Mouse (Mus musculus): ENCODE data around the gene Gcnt3. TPM values are rescaled to one million over a fixed set of nuclear protein-coding genes. Genes with fewer than 3 reads are reported as not detected.

The Gcnt3 gene
- total RNA-seq, 2 experiments from 2014 or later: not detected

- no peak for TF ChIP-seq CTCF (IDR thresholded peaks at IDR 0.05)
- intact Hi-C loops (cut with DNase I): loop anchor here (10.0 kb wide), 1 partner anchor 365 kb away; no protein-coding TSS in a partner anchor
- DNase-seq: peak; percentile 98
- Histone ChIP-seq H3K27ac (peak within 1 kb of the TSS; percentile 99), H3K4me3 (peak within 1 kb of the TSS; percentile 100)
These were observed 48.4 kb downstream of the Gcnt3 start, which contains the start of gene Bnip2 for GRCm38 (mm10) chr9:69989303-69990121. Bnip2 (plus strand) TSS chr9:69989466.

DNA sequence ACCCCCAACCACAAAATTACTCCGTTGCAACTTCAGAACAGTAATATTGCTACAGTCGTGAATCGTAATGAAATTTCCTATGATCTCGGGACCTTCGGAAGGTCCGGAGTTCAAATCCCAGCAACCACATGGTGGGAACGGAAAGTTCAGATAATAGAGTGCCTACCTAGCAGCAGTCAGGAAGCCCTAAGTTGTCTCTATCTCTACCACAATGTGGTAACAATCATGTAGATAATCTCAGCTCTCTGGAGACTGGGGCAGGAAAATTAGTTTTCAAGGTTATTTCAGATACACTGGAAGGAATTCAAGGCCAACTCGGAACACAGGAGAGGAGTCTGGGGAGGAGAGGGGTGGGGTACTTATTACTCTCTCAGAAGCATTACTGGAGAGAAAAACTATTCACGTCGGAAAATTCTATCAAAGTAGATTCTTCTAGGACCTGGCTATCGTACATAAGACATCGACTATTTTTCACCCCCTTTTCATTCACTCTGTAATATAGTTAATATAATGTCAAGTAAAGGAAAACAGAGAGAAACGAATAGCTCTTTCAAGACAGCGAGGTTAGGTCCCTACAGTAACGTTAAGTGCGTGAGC lies 49.1 kb downstream of the Gcnt3 start:
- H3K27ac ChIP-seq: peak overlapping the region; percentile 99
- TF ChIP-seq CTCF (IDR thresholded peaks at IDR 0.05): no peak
- intact Hi-C loops (cut with DNase I): loop anchor here (1.0 to 10.0 kb wide), 2 partner anchors 40 to 364 kb away; no protein-coding TSS in a partner anchor
- DNase-seq: no peak
- H3K4me3 ChIP-seq: peak overlapping the region; percentile 100

DNA sequence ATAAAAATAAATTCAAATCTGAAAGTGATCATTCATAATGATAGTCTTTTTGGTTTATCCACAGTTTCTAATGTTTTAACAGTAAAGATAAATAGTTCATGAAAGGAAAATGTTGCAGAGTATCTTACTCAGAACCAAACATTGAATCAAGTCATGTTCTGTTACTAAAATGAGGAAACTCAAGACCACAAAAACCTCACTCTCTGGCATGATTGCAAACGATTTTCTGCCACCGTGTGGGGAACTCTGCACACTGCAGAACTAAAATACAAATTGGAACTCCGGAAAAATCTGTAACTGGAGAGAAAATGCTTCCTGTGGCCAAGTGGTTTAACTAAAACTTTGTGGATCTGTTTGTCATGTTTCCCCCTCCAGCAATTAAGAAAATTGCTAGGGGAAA lies 50.3 kb downstream of the Gcnt3 start:
- intact Hi-C loops (cut with DNase I): loop anchor here (10.0 kb wide), 1 partner anchor 363 kb away; no protein-coding TSS in a partner anchor
- Histone ChIP-seq H3K4me3 (no peak overlapping the region), H3K27ac (peak overlapping the region; percentile 28)
- peak; percentile 82 for TF ChIP-seq CTCF (IDR thresholded peaks at IDR 0.05)
- DNase-seq: peak; percentile 57

DNA sequence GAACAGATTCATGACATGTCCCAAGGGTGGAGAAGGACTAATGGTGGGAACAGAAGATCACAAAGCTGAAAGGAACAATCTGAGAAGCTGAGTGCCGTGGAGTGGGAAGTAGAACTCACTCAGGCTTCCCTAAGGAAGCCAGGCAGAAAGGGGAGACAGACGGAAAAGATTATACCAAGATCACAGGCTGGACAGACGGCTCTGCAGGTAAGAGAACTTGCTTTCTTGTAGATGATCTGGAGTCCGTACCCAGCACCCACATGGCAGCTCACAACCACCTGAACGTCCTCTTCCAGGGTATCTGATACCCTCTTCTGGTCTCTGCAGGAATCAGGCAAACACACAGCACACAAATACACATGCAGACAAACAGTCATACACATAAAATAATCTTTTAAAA lies 51.3 kb downstream of the Gcnt3 start:
- H3K27ac ChIP-seq: no peak overlapping the region
- no peak for TF ChIP-seq CTCF (IDR thresholded peaks at IDR 0.05)
- DNase-seq: no peak
- no peak overlapping the region for H3K4me3 ChIP-seq
- intact Hi-C loops (cut with DNase I): loop anchor here (10.0 kb wide), 1 partner anchor 362 kb away; no protein-coding TSS in a partner anchor

DNA sequence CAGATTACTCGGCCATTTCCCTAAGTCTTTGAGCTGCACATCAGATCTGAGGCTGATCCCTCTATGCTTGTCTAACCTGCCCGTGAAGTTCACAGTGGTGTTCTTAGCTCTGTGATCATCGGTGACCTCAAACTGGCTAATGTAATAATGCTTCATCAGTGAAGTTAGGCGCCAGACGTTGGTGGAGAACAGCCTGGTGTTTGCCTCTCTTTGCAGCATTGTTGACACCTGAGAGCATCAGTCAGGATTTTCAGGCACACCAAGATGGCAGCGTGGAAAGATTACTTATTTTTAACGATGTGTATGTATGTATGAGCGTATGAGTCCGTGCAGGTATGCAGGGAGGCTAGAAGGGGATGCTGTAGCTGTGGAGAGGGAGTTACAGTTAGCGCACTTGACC lies 51.8 kb downstream of the Gcnt3 start:
- Histone ChIP-seq H3K27ac (no peak overlapping the region), H3K4me3 (no peak overlapping the region)
- intact Hi-C loops (cut with DNase I): loop anchor here (10.0 kb wide), 1 partner anchor 361 kb away; no protein-coding TSS in a partner anchor
- TF ChIP-seq CTCF (IDR thresholded peaks at IDR 0.05): no peak
- no peak for DNase-seq

DNA sequence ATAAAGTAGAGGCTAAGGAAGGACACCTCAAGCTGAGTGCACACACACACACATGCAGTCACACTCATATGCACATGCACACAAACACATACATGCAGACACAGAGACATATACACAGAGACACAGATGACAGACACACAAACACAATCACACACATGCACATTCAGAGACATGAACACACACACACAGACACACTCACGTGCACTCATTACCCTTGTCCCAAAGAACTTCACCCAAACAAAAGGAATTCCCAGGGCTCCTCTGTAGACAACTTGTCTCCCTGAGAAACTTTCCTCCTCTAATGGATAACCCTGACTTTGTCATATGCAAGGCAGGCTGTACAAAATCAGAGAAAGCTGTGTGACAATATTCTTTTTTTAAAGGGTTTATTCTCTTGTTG lies 52.4 kb downstream of the Gcnt3 start:
- TF ChIP-seq CTCF (IDR thresholded peaks at IDR 0.05): no peak
- no peak overlapping the region for H3K27ac ChIP-seq
- intact Hi-C loops (cut with DNase I): loop anchor here (10.0 kb wide), 1 partner anchor 361 kb away; no protein-coding TSS in a partner anchor

More for the DNA sequence above, 52.4 kb downstream of the Gcnt3 start:
- H3K4me3 ChIP-seq: no peak overlapping the region
- DNase-seq: no peak

Other genes with a start within 250 kb of the Gcnt3 start
- gene Bnip2, start 48.6 kb downstream of the Gcnt3 start, total RNA-seq (2021): 10 to 100 TPM; 80.0 to 99.7 TPM
- gene Gtf2a2, start 25.5 kb downstream of the Gcnt3 start, total RNA-seq (2021): 10 to 100 TPM; 59.0 to 62.1 TPM
- gene Fam81a, start 104.5 kb upstream of the Gcnt3 start, total RNA-seq (2021): 1 to 10 TPM in 1 of 2 experiments, under 1 TPM in 1; 0.92 to 1.7 TPM
- gene Myo1e, start 169.3 kb upstream of the Gcnt3 start, total RNA-seq (2021): 10 to 100 TPM in 1 of 2 experiments, 1 to 10 TPM in 1; 5.7 to 11.7 TPM